Comparison of ENCODE assay signal across 8 mouse cellular contexts in the genomic region with DNA sequence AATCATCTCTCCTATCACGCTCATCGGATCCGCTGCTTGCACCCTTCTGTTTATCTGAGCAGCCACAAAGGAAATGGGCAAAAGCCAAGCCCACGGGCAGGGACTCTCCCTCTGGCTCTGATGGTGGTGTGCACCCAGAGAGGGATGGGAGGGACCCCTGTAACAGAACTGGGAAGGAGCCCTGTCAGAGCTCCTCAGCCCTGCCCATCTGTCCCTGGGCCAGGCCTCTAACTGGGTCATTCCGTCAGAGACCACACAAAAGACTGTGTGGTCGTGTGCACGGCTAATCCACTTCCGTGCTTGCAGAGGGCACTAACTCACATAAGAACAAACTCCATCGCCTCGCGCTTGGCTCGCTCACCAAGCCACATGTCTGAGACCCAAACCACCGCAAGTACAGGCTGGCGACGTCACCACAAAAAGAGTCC.
A peak's percentile ranks its signal among the peaks of the same experiment; 100 is the strongest.
DNase-seq lines count a peak whose midpoint lies in the region; ATAC-seq lines count a peak whose summit lies in the region.

No protein-coding gene starts in this region.

- no peaks in the 10 kb centered on the region for H3K9me3 ChIP-seq in hindbrain, embryonic 13.5 days
- no peaks in the 10 kb centered on the region for H3K9me3 ChIP-seq in neural tube, embryonic 12.5 days

- no peak overlapping the region for H3K4me3 ChIP-seq in hindbrain, embryonic 13.5 days
- no peak overlapping the region for H3K4me3 ChIP-seq in neural tube, embryonic 12.5 days

- no peaks in the 10 kb centered on the region for H3K36me3 ChIP-seq in hindbrain, embryonic 13.5 days
- H3K36me3 ChIP-seq in neural tube, embryonic 12.5 days = no peaks in the 10 kb centered on the region

- 38% methylated on average over 15 of the region's 15 CpGs for WGBS in hindbrain, embryonic 13.5 days
- WGBS in neural tube, embryonic 12.5 days = 53% methylated on average over 15 of the region's 15 CpGs

- peaks cover 48% of the 10 kb centered on the region for H3K4me1 ChIP-seq in hindbrain, embryonic 13.5 days (replicated peaks)
- peaks cover 20% of the 10 kb centered on the region for H3K4me1 ChIP-seq in neural tube, embryonic 12.5 days

- H3K27me3 ChIP-seq in hindbrain, embryonic 13.5 days = no peaks in the 10 kb centered on the region
- H3K27me3 ChIP-seq in neural tube, embryonic 12.5 days (replicated peaks) = no peaks in the 10 kb centered on the region

- ATAC-seq in erythroblast, adult 5-6 weeks (replicated peaks; ENCODE audit: low FRiP score, poor library complexity, severe bottlenecking) = 0 out of 2 replicates have a peak, but pooled peaks have one; percentile 34
- peak; percentile 64; the same call in 1 of the 2 replicates for ATAC-seq in hindbrain, embryonic 13.5 days (ENCODE audit: low FRiP score)
- ATAC-seq in neural tube, embryonic 12.5 days (ENCODE audit: low FRiP score, low read depth) = peak; percentile 51

- peak; percentile 46 to 52 for DNase-seq in frontal cortex, postnatal 10 days (ENCODE audit: low spot score in 2 of 2)
- no peak for DNase-seq in frontal cortex, postnatal 25 days (ENCODE audit: low spot score in 2 of 2)
- peak; percentile 77 for DNase-seq in T-cell, adult 2 months (ENCODE audit: low spot score)
- peak; percentile 62 to 76 for DNase-seq in lung, adult 18-20 months
- DNase-seq in adrenal gland, adult 8-10 months = no peak

- no peak overlapping the region for H3K9ac ChIP-seq in hindbrain, embryonic 13.5 days
- no peak overlapping the region for H3K9ac ChIP-seq in neural tube, embryonic 12.5 days

- H3K4me2 ChIP-seq in hindbrain, embryonic 13.5 days = peak overlapping the region; percentile 30
- H3K4me2 ChIP-seq in neural tube, embryonic 12.5 days (replicated peaks) = no peak overlapping the region

- H3K27ac ChIP-seq in hindbrain, embryonic 13.5 days = peak overlapping the region; percentile 44; the same call in 1 of the 2 replicates
- no peak overlapping the region for H3K27ac ChIP-seq in neural tube, embryonic 12.5 days

Comparison
In these comparisons a context has a peak if more than half of its experiments do, and no peak if none do; other contexts are left out.
1. DNase-seq: peak in frontal cortex, postnatal 10 days (2 of 2), T-cell, adult 2 months (single experiment) and lung, adult 18-20 months (2 of 2); none in frontal cortex, postnatal 25 days (0 of 2) and adrenal gland, adult 8-10 months (single experiment).
2. Peak in every context shown above with its lines, with median percentiles within 50 percentile points of each other: ATAC-seq.